Mouse (Mus musculus) left cerebral cortex, adult 2 months (tissue): ENCODE measurements around the gene Nckap5l. TPM values are rescaled to one million over a fixed set of nuclear protein-coding genes. Genes with fewer than 3 reads are reported as not detected.

ENCODE experiments used
- DNase-seq, 2 experiments: peaks; one replicate each; pipeline ENCODE4 v3.0.0; 2021 to 2022; ENCODE audit warnings: low spot score in 2 of 2, mixed read lengths in 1 of 2; ENCODE audit errors: extremely low spot score in 1 of 2
- H3K27ac ChIP-seq: fragments of 200-600 bp; 2 replicates; pipeline ENCODE4 v1.8.1; 2022
- H3K4me3 ChIP-seq: fragments of 200-600 bp; 2 replicates; pipeline ENCODE4 v1.8.1; 2022
- CTCF ChIP-seq: fragments of 200-600 bp; IDR thresholded peaks from 2 replicates; pipeline ENCODE4 v1.8.1; 2022; ENCODE audit warnings: antibody characterized with exemption, mild to moderate bottlenecking, moderate library complexity
- intact Hi-C: fragments of 180-260 bp; cut with DNase I; formaldehyde crosslinking; loops from one replicate; pipeline ENCODE4 v1.15.1; 2025
- total RNA-seq, 2 experiments: library from RNA; stranded (reverse); gene quantifications; 2 replicates each; pipeline ENCODE4 v1.2.3; 2021

Nckap5l gene
- total RNA-seq, 2 experiments from 2014 or later: 19.2 to 21.3 TPM

DNA sequence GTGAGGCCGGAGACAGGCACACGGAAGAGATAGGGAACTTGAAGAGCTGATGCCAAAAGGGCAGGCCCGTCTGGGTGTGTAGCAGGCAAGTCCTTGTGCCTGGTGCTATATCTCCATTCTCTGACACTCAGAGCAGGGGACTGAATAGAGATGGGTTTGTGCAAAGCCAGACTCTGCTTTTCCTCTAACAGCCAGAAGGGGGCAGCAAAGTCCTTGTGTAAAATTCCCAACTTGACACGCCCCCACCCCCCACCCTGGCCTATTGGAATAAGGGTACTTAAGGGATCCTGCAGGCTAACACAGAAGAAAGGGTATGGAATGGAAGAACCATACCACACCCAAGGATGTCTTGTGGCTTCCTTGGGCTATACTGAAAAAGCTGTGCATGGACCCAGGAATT, 39.5 kb upstream of the Nckap5l start:
- Histone ChIP-seq H3K27ac (peak overlapping the region; percentile 89), H3K4me3 (no peak overlapping the region)
- intact Hi-C loops: loop anchor here (2.0 to 5.0 kb wide), 6 partner anchors 85 to 410 kb away; partner anchors contain the start of genes Asic1 and Cers5
- peak; percentile 81 for TF ChIP-seq CTCF
- peak; percentile 54 to 61 for DNase-seq

DNA sequence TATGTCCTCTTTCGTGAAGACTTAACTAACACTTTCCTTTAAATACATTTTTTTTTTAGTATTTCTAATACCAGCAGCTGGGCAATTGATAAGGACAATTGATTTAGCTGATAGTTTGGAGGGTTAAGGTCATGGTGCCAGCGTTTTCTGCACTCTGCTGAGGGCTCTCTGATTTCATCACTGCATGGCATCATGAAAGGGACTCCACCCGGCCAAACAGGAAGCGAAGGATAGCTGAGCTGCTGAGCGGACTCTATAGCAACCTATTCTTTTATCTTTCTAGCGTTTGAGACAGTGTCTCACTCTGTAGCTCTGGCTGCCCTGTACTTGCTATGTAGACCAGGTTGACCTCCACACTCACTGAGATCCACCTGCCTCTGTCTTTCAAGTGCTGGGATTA, 27.2 kb upstream of the Nckap5l start:
- no peak for DNase-seq
- intact Hi-C loops: no loop called here

DNA sequence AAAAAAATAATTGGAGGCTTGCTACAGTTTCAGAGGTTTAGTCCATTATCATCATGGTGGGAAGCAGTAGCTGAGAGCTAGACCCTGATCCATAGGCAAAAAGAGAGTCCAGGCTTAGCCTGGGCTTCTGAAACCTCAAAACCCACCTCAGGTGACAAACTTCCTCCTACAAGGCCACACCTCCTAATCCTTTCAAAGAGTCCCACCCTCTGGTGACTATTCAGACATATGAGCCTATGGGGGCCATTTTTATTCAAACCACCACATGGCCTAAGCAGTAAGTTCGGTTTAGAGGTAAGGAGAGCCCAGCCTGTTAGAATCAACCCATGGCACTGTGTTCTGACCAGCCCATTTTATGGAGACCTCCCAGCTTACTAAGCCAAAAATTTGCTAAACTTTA, 18.3 kb upstream of the Nckap5l start:
- no peak for TF ChIP-seq CTCF
- intact Hi-C loops: no loop called here

More for the DNA sequence above, 27.2 kb upstream of the Nckap5l start:
- no peak for TF ChIP-seq CTCF
- H3K4me3 ChIP-seq: no peak overlapping the region
- no peak overlapping the region for H3K27ac ChIP-seq

DNA sequence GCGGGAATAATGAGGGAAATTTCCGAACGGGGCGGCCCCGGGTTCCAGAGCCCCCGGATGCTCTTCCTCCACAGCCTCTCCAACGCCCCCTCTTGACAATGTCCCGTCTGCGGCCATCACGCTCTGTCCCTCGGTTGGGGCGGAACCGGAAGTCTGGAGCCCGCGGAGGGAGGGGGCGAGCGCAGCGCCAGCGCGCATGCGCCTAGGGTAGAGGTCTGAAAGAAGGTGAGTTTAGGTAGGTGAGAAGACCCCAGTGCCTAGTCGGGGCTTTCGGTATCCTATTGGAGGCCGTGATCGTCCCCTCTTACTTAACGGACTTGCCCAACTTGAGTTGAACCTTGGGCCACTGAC, 17.0 kb upstream of the Nckap5l start, which contains the start of gene Bcdin3d:
Bcdin3d (minus strand) TSS at position 155 of the 351 bp plus-strand sequence.
- TF ChIP-seq CTCF: peak; percentile 20; the same call in 1 of the 2 replicates
- peak within 1 kb of the TSS; percentile 91 for H3K4me3 ChIP-seq
- DNase-seq: peak; percentile 85 to 87
- peak within 1 kb of the TSS; percentile 90 for H3K27ac ChIP-seq
- intact Hi-C loops: loop anchor here (5.0 kb wide), 1 partner anchor 157 kb away; no protein-coding TSS in a partner anchor

More for the DNA sequence above, 18.3 kb upstream of the Nckap5l start:
- DNase-seq: no peak
- Histone ChIP-seq H3K27ac (no peak overlapping the region), H3K4me3 (no peak overlapping the region)

DNA sequence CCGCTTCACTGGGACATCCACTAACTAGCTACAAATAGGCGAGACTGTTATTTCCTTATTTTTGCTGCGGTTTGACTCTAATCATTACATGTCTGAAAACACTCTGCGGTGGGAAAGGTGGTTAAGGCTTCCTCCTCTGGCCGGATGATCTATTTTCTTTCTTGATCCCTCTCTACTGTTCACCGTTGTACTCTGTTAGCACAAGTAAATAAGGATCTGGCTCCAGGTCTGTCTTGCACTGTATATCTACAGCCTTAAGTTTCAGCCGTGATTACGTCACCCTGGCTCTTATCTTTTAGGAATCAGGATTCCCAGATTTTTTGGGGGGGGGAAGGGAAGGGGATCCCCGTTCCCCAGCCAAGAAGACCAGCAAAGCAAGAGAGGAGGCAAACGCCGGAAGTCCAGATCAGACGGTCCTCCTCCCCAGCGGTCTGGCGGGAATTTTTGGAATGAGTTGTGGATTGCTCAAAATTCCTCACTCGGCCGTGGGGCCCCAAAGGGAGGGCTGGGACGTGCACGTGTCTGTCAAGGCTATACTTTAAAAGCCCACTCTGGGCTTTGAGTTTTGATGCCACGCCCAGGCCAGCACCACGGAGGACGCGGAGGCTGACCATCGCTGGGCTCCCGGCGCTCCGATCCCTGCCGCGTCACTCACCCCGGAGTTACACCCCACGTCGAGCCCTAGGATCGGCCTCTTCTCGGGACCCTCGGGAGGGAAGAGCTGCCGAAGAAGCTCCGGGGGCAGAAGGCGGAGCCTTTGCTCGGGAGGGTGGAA, 16.4 kb upstream of the Nckap5l start:
- TF ChIP-seq CTCF: no peak
- intact Hi-C loops: loop anchor here (5.0 kb wide), 1 partner anchor 157 kb away; no protein-coding TSS in a partner anchor
- peak; percentile 44 to 50 for DNase-seq
- Histone ChIP-seq H3K4me3 (peak overlapping the region; percentile 91), H3K27ac (peak overlapping the region; percentile 90)

DNA sequence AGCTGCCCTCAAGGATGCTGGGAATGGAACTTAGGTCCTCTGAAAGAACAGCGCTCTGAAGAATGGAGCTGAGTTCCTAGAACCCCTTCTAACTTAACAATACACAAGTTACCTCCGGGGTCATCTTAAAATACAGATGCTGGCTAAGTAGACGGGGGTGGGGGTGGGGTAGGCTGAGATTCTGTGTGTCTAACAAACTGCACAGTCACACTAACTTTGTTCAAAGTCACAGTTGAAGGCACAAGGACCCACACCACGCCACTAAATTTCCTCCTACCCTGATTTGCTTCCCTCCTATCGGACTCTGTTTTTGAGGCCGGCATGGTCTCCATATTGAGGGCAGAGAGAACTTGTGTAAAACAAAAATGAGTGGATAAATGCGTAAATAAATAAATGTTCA, 15.4 kb upstream of the Nckap5l start:
- no peak for TF ChIP-seq CTCF
- Histone ChIP-seq H3K27ac (no peak overlapping the region), H3K4me3 (no peak overlapping the region)
- DNase-seq: no peak
- intact Hi-C loops: loop anchor here (5.0 kb wide), 1 partner anchor 156 kb away; no protein-coding TSS in a partner anchor

DNA sequence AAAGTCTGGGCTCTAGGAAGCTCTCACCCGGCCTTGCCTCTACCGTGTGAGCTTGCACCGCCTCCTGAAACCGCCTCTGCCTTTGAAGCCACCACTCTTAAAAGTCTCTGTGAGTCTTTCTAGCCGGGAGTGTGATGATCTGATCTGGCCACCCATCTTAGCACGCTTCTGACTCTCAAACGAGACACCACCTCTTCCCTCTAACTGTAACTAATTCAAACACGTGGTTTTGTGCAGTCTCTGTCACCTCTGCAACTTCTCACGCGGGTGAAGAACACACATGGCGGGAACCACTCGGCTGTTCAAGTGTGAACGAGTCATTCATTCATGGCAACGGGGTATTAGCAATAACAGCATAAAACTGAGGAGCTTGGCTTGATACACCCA, 14.1 kb upstream of the Nckap5l start:
- Histone ChIP-seq H3K27ac (no peak overlapping the region), H3K4me3 (no peak overlapping the region)
- intact Hi-C loops: loop anchor here (5.0 kb wide), 1 partner anchor 154 kb away; no protein-coding TSS in a partner anchor
- DNase-seq: no peak
- TF ChIP-seq CTCF: no peak

DNA sequence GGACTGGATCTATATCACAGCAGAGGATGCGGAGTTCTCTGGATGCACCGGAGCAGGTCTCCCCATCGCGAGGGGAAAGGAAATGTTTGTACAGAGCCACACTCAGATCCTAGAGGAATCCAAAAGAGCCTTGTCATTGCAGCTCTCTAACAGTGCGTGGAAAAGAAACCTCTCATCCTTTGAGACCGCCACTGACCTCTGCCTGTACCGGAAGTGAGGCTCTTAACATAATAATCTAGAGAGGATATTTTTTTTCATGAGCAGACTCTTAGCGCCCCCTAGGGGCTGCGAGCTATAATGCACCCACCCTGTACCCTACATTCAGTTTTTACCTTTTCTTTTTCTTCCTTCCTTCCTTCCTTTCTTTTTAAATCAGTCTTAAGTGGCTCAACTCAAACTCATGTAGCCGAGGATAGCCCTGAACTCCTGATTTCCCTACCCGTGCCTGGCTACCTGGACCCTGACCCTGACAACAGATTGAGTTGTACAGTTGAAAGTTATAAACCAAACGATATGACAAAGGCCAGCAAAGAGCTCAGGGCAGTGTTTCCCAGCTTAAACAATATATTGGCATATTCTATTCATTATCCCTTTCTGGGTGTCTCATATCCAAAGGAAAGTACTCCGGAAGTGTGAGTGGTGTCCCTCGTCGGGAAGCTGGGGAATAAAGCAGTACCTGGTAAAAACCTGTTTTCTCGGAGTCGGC, 13.6 kb upstream of the Nckap5l start:
- peak; percentile 42 to 43 for DNase-seq
- Histone ChIP-seq H3K27ac (peak overlapping the region; percentile 67; the same call in 1 of the 2 replicates), H3K4me3 (no peak overlapping the region; the same call in 1 of the 2 replicates)
- intact Hi-C loops: loop anchor here (1.0 to 5.0 kb wide), 2 partner anchors 55 to 154 kb away; no protein-coding TSS in a partner anchor
- TF ChIP-seq CTCF: peak; percentile 97

DNA sequence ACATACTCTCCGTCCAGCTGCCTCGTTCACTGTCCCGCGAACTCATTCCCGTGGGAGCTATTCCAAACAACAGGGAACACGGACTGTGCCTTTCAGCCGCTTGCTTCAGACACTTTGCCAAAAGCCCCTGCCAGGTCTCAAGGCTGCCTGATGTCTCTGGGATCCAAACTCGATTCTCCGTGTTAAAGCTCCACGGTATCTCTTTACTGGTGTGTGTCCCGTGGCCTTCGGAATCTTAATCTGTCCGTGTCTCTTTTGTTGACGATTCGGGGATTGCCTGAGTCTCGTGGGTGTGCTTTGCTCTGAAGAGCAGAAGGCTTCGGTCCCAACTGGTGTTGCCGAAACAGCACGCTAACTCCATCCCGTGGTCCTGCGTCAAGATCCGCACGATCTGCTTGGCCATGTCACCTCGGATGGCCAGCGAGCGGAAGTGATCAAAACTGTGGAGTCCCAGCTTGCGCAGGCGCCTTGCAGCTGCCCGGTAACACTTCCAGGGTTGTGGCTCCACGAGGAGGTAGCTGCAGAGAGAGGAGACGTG, 12.7 kb upstream of the Nckap5l start:
- intact Hi-C loops: loop anchor here (1.0 to 5.0 kb wide), 2 partner anchors 54 to 153 kb away; no protein-coding TSS in a partner anchor
- no peak for DNase-seq
- peak overlapping the region; percentile 67; the same call in 1 of the 2 replicates for H3K27ac ChIP-seq
- H3K4me3 ChIP-seq: no peak overlapping the region
- no peak for TF ChIP-seq CTCF

DNA sequence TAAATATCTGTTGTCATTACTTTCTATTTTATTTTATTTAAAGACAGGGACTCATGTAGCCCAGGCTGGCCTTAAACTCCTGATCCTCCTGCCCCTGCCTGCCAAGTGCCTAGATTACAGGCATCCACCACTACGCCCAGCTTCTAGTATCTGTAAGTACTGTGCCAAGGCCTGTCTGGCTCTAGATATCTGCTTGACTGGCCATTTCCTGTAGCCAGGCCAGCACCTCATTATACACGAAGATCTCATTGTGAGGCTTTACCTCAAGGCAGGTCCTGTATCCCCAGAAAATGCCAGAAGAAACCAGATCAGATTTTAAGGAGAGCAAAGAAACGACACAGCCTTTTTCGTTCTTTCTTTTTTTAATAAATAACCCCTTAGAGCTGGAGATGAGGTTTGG, 12.2 kb upstream of the Nckap5l start:
- TF ChIP-seq CTCF: no peak
- no peak for DNase-seq
- no peak overlapping the region for H3K4me3 ChIP-seq
- no peak overlapping the region for H3K27ac ChIP-seq
- intact Hi-C loops: loop anchor here (1.0 to 5.0 kb wide), 2 partner anchors 53 to 152 kb away; no protein-coding TSS in a partner anchor

DNA sequence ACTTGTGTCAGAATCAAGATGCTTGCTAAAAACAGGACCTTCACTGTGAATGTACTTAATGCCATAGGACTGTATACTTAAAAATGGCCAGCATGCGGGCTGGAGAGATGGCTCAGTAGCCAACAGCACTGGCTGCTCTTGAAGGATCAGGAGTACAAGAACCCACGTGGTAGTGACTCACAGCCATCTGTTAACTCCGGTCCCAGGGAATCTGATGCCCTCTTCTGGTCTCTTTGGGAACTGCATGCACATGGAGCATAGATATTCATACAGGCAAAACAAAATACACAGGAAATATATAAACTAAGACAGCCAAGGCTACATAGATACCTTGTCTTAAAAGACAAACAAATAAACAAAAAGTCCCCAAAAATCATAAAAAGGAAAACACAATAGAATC, 11.5 kb upstream of the Nckap5l start:
- Histone ChIP-seq H3K4me3 (no peak overlapping the region), H3K27ac (no peak overlapping the region)
- DNase-seq: peak; percentile 50 to 67
- peak; percentile 84 for TF ChIP-seq CTCF
- intact Hi-C loops: no loop called here

DNA sequence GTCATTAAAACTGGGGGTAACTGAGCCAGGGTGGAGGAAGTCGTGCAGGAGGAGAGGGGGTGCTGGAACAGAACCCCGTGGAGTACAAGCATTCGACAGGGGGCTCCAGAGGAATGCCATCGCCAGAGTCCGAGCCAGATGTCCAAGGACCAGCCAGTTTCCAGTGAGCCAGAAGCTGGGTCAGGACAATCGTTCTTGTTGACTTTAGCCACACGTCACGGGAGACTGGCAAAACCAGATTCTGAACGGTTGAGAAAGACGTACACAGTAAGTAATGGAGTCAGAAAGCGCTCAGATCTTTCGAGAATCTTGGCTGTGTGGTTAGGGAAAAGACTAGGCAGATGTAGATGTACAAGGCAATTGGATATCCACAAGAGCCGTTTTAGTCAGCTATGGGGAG, 5.6 kb upstream of the Nckap5l start:
- intact Hi-C loops: no loop called here
- no peak overlapping the region for H3K4me3 ChIP-seq
- no peak for TF ChIP-seq CTCF
- no peak for DNase-seq
- no peak overlapping the region for H3K27ac ChIP-seq
